25 mouse cellular contexts compared by ENCODE assay signal in the genomic region with DNA sequence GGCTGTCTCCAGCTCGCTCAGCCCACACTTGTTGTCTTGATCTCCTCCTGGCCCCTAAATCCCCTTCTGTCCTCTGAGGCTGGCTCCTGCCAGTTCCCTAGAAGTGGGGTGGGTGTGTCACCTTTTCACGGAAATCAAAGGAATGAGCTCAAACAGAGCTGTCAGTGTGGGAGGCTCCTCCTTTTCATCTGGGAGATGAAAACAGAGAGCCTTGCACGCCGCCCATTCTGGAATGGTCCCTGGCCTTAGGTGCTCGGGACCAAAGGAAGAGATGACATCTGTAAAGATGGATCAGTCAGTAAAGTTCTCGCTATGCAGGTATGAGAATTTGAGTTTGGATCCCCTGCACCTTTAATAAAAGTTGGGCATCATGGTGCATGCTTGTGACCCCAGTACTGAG. TPM values are rescaled to one million over a fixed set of nuclear protein-coding genes. Genes with fewer than 3 reads are reported as not detected.
A peak's percentile ranks its signal among the peaks of the same experiment; 100 is the strongest.
DNase-seq lines count a peak whose midpoint lies in the region.
"Had no signal": no experiment of that assay in that cellular context is flagged by ENCODE, and none has a peak within 500 bp of the region (broad histone marks: within the 10 kb centered on the region; RNA-seq: fewer than 3 reads in every experiment).

A gene (minus strand): TSS at position 101 of the 400 bp plus-strand sequence.

- peak; percentile 66 for DNase-seq in heart, adult 11 months
- DNase-seq in heart, postnatal 25 days (ENCODE audit: low spot score): no peak
- DNase-seq in ZHBTc4 (ENCODE audit: low read depth, low spot score): peak; percentile 56
- DNase-seq in frontal cortex, adult 2 months (ENCODE audit: extremely low spot score in 1 of 2, low spot score in 1 of 2): no peak
- DNase-seq: adrenal gland, adult 2 months; adrenal gland, adult 8-10 months; adrenal gland, postnatal 10 days; adrenal gland, postnatal 14 days; adrenal gland, postnatal 25 days; adrenal gland, postnatal 36 days; B cell, adult 2 months; cerebellum, adult 11 months; cerebellum, adult 11-12 months; cerebellum, adult 18-20 months; cerebellum, adult 2 months had no signal

- intact Hi-C loops in heart, postnatal 25 days (cut with DNase I): loop anchor here (10.0 kb wide), 1 partner anchor 282 kb away; no protein-coding TSS in a partner anchor

RNA-seq across cellular contexts. Expression of the gene that starts here (rescaled TPM):
- not detected for total RNA-seq in heart, postnatal 25 days (2021)
- polyA plus RNA-seq in frontal cortex, adult 2 months (2012; rRNA removed): 0.29 and 0.36 TPM in 2 replicates
- total RNA-seq: adrenal gland, postnatal 4 days; CH12.LX; ES-E14; MEL had no signal
- polyA plus RNA-seq: activated CD4-positive, CD25-positive, alpha-beta regulatory T cell, adult 4 months; brain, embryonic 14.5 days; C2C12; CD4-positive, CD25-positive, alpha-beta regulatory T cell, adult 4 months; cerebellum, adult 2 months; G1E; Patski had no signal

Comparison
In these comparisons a context has a peak if more than half of its experiments do, and no peak if none do; other contexts are left out.
1. DNase-seq: peak in heart, adult 11 months (single experiment) and ZHBTc4 (single experiment); none in heart, postnatal 25 days (single experiment) and frontal cortex, adult 2 months (0 of 2).